Mouse (Mus musculus) mature B cell (primary cell): Measurements from ENCODE around the gene Lingo4.

ENCODE experiments used
- in situ Hi-C: fragments of 300-500 bp; cut with MboI; formaldehyde crosslinking; loops from 2 replicates; pipeline ENCODE4 v1.14.3; 2019

The Lingo4 gene

GRCm38 (mm10) chr3:94398217-94398616, at the start of gene Lingo4:
TSS of gene Lingo4 (plus strand) at chr3:94398517.
- in situ Hi-C loops, result no loop called here

- in situ Hi-C loops, result no loop called here
These were observed 37.5 kb upstream of the Lingo4 start for GRCm38 (mm10) chr3:94360812-94361211.

GRCm38 (mm10) chr3:94362138-94362537, 36.2 kb upstream of the Lingo4 start, which contains the start of gene C2cd4d:
TSS of gene C2cd4d (plus strand) at chr3:94362438.
- in situ Hi-C loops, result no loop called here

GRCm38 (mm10) chr3:94363291-94364153, 34.8 kb upstream of the Lingo4 start:
- in situ Hi-C loops, result no loop called here

- in situ Hi-C loops, result no loop called here
These were observed 34.2 kb upstream of the Lingo4 start for GRCm38 (mm10) chr3:94364154-94364526.

GRCm38 (mm10) chr3:94366761-94367160, 31.6 kb upstream of the Lingo4 start:
- in situ Hi-C loops, result no loop called here

GRCm38 (mm10) chr3:94367511-94367910, 30.8 kb upstream of the Lingo4 start:
- in situ Hi-C loops, result no loop called here

- in situ Hi-C loops, result no loop called here
These were observed 29.7 kb upstream of the Lingo4 start for GRCm38 (mm10) chr3:94368631-94369030.

- in situ Hi-C loops, result no loop called here
These were observed 28.6 kb upstream of the Lingo4 start for GRCm38 (mm10) chr3:94369709-94370108.

- in situ Hi-C loops, result no loop called here
These were observed 26.7 kb upstream of the Lingo4 start for GRCm38 (mm10) chr3:94371637-94372036.

- in situ Hi-C loops, result no loop called here
These were observed 26.3 kb upstream of the Lingo4 start for GRCm38 (mm10) chr3:94372038-94372437.

- in situ Hi-C loops, result no loop called here
These were observed 25.7 kb upstream of the Lingo4 start, which contains the start of gene Rorc for GRCm38 (mm10) chr3:94372641-94373040. TSS of gene Rorc (plus strand) at chr3:94372794.

- in situ Hi-C loops, result no loop called here
These were observed 25.2 kb upstream of the Lingo4 start for GRCm38 (mm10) chr3:94373090-94373489.

- in situ Hi-C loops, result no loop called here
These were observed 24.7 kb upstream of the Lingo4 start for GRCm38 (mm10) chr3:94373597-94374011.

GRCm38 (mm10) chr3:94374636-94375035, 23.7 kb upstream of the Lingo4 start:
- in situ Hi-C loops, result no loop called here

- in situ Hi-C loops, result no loop called here
These were observed 23.2 kb upstream of the Lingo4 start for GRCm38 (mm10) chr3:94375146-94375545.

- in situ Hi-C loops, result no loop called here
These were observed 22.5 kb upstream of the Lingo4 start for GRCm38 (mm10) chr3:94375861-94376260.

GRCm38 (mm10) chr3:94377028-94377923, 21.0 kb upstream of the Lingo4 start:
- in situ Hi-C loops, result no loop called here

- in situ Hi-C loops, result no loop called here
These were observed 18.3 kb upstream of the Lingo4 start for GRCm38 (mm10) chr3:94379831-94380510.

- in situ Hi-C loops, result no loop called here
These were observed 16.0 kb upstream of the Lingo4 start for GRCm38 (mm10) chr3:94382308-94382707.

GRCm38 (mm10) chr3:94383476-94383875, 14.8 kb upstream of the Lingo4 start:
- in situ Hi-C loops, result no loop called here

GRCm38 (mm10) chr3:94386671-94387070, 11.6 kb upstream of the Lingo4 start:
- in situ Hi-C loops, result no loop called here
